Mouse (Mus musculus) fat pad, adult 2 months (tissue): ENCODE data around the gene Zranb2.

ENCODE experiments used
- DNase-seq: peaks from one replicate; pipeline ENCODE4 v3.0.0-alpha.2; 2011; ENCODE audit warnings: low read depth, low spot score; ENCODE audit errors: extremely low read depth

Zranb2 gene

DNA sequence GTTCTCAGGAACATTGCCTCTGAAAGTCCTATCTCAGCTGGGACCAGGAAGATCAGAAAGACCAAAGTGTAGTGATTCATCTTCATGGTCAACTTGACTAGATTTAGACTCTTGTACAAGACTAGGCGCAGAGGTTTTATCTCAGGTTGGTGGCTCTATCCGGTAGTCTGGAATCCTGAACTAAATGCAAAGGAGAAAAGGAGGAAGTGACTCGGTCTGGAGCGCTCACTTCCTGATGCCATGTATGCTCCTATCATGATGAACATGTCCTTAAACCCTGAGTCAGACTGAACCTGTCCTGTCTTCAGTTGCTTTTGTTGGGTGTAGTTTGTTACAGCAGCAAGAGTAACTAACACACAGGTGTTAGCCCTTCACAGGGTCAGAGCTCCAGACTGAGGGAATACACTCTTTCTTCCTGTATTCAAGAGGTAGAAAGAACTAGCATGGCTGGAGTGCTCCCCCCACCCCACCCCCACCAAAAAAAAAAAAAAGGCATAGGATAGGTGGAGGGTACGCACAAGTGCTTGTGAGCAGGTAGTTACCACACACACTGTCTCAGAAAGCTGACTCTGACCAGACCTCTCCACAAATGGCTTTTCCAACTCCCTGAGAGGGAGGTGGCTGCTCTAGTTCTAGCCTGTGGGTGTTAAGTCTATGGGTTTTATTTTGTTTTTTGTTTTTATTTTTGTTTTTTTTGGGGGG is 44.7 kb downstream of the Zranb2 start:
- no peak for DNase-seq

DNA sequence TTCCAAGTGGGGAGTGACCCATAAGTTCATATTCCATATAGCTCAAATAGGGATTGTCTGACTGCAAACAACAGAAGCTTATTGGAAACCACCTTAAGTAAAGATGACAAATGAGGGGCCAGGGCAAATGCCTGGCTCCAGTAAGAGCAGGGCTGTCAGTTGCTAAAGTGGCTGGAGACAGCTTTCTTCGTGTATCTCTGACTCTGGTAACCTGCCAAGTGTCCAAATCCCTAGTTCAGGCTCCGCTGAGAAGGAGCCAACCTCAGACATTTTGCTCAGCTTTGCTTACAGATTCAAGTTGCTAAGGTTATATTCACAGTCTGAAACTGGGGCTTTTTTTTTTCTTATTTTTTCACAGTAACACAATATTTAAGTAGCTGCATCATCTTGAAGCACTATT is 45.4 kb downstream of the Zranb2 start:
- no peak for DNase-seq

DNA sequence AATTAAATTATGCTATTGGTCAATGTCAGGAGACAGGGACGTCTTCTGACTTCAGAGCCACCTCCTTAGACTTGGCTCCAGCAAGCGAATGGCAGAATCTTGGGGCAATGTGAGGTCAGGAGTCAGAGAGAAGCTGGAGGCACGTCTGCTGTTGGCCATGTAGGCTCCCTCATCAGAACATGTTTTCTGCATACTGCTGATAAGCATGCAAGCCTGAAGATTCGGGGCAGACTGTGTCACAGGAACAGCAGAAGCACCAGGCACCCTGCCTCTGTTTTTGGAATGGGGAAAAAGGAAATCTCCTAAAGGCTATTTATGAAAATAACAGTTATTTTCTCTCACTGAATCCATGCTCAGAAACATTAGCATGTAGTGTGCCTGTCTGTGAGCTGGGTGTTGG is 46.3 kb downstream of the Zranb2 start:
- no peak for DNase-seq

DNA sequence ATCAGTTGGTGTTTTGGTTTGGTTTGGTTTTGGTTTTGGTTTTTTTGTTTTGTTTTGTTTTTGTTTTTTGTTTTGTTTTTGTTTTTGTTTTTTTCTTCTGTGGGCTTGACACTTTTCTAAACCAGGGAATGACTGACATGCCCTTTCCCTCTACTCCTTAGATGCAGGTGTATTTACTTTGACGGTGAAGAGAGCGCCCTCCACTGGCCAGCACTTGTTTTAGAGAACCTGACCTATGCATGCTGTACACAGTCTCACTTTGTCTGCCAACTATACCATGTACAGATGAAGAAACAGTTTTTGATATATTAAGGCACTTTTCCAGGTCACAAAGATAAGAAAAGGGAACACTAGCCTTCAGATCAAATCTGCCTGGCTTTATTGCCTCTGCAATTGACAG is 47.8 kb downstream of the Zranb2 start:
- no peak for DNase-seq

DNA sequence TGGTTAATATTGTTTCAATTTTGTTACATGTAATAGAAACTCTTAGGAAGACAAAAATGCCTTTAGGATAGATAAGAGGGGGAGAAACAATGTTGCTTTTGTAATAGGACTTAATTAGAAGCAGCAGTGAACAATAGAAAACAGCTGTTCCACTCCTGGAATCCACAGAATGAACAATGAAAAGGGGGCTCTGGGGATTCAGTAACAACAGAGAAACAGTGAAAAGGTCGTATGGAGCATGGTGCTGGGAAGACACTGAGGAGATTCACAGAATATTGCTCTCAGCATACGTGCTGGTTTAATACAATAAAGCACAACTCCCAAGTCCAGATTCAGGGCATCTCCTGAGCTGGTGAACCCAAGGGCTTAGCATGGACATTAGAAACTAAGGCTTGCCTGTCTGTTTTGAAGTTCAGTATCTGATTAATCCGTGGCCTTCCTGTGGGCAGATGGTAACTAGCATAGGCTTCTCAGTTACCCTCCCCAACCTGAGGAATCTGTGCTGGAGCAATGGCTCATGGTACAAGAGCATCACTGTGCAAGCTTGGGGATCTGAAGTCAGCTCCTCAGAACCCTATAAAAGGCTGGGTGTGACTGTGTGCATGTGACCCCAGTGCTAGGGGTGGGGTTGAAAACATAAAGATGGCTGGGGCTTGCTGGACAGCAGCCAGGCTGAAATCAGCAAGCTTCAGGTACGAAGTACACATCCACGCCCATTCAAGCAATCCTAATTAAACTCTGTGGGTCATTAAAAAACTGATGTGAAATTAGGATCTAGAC is 48.9 kb downstream of the Zranb2 start:
- no peak for DNase-seq

DNA sequence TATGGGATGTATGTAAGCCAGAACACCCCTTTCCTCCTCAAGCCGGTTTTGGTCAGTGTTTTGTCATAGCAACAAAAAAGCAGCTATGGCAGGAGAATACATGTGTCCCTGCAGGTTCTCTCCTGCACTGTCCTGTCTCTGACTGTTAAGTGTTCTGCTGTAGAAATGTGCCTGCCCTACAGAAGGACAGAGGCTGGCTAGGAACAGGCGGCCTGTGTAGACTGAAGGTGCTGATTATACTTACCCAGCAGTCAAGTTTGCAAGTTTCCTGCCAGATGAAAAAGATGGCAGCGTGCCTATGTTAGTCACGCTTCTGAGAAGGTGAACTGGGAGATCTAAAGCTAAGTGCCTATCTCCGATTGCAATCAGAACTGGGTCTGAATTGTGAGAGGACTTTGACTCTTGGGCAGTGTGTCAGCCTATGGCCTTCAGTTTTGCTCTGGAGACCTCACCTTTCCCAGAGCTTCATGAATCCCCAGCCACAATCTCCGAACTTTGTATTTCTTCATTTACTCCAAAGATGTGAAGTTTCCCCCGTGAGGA is 63.9 kb downstream of the Zranb2 start:
- no peak for DNase-seq
